Mouse (Mus musculus): Measurements from ENCODE around the gene Utp4. TPM values are rescaled to one million over a fixed set of nuclear protein-coding genes. Genes with fewer than 3 reads are reported as not detected.

Gene Utp4
- polyA plus RNA-seq, 1 experiment from 2014 or later, result 26.1 TPM

GRCm38 (mm10) chr8:106943874-106944418 lies 50.5 kb downstream of the Utp4 start:
- no peaks in the 10 kb centered on the region for H3K9me3 ChIP-seq (replicated peaks; ENCODE audit: control insufficient read depth, low read length)
- H3K27ac ChIP-seq (ENCODE audit: low read length), result no peak overlapping the region
- no peak overlapping the region for H3K4me2 ChIP-seq (ENCODE audit: low read depth, low read length)
- WGBS (ENCODE audit: insufficient replicate concordance), result 57% methylated on average over 3 of the region's 3 CpGs
- no peak overlapping the region for H3K4me3 ChIP-seq (ENCODE audit: low read depth, low read length)
- H3K9ac ChIP-seq (ENCODE audit: low read depth, low read length), result no peak overlapping the region
- H3K36me3 ChIP-seq (ENCODE audit: control insufficient read depth, insufficient read depth), result no peaks in the 10 kb centered on the region
- no peaks in the 10 kb centered on the region for H3K27me3 ChIP-seq (ENCODE audit: control insufficient read depth, insufficient read depth, low read depth, low read length)
- no peak for ATAC-seq (ENCODE audit: low read depth)
- H3K4me1 ChIP-seq (ENCODE audit: control insufficient read depth, low read depth, low read length), result no peaks in the 10 kb centered on the region

- 50% methylated on average over 3 of the region's 3 CpGs for WGBS (ENCODE audit: insufficient replicate concordance)
- H3K9me3 ChIP-seq (replicated peaks; ENCODE audit: control insufficient read depth, low read length), result no peaks in the 10 kb centered on the region
- no peak overlapping the region for H3K4me3 ChIP-seq (ENCODE audit: low read depth, low read length)
- no peak overlapping the region for H3K4me2 ChIP-seq (ENCODE audit: low read depth, low read length)
- H3K4me1 ChIP-seq (ENCODE audit: control insufficient read depth, low read depth, low read length), result no peaks in the 10 kb centered on the region
- H3K36me3 ChIP-seq (ENCODE audit: control insufficient read depth, insufficient read depth), result no peaks in the 10 kb centered on the region
- no peak overlapping the region for H3K27ac ChIP-seq (ENCODE audit: low read length)
- H3K27me3 ChIP-seq (ENCODE audit: control insufficient read depth, insufficient read depth, low read depth, low read length), result no peaks in the 10 kb centered on the region
- no peak for ATAC-seq (ENCODE audit: low read depth)
- no peak overlapping the region for H3K9ac ChIP-seq (ENCODE audit: low read depth, low read length)
These were observed 51.3 kb downstream of the Utp4 start for GRCm38 (mm10) chr8:106944756-106945155.

GRCm38 (mm10) chr8:106948678-106949243 lies 55.3 kb downstream of the Utp4 start:
- Histone ChIP-seq H3K4me1 (ENCODE audit: control insufficient read depth, low read depth, low read length) (no peaks in the 10 kb centered on the region), H3K9ac (ENCODE audit: low read depth, low read length) (no peak overlapping the region), H3K9me3 (replicated peaks; ENCODE audit: control insufficient read depth, low read length) (no peaks in the 10 kb centered on the region), H3K36me3 (ENCODE audit: control insufficient read depth, insufficient read depth) (no peaks in the 10 kb centered on the region), H3K27me3 (ENCODE audit: control insufficient read depth, insufficient read depth, low read depth, low read length) (no peaks in the 10 kb centered on the region), H3K4me2 (ENCODE audit: low read depth, low read length) (no peak overlapping the region), H3K4me3 (ENCODE audit: low read depth, low read length) (no peak overlapping the region), H3K27ac (ENCODE audit: low read length) (no peak overlapping the region)
- 77% methylated on average over 3 of the region's 3 CpGs for WGBS (ENCODE audit: insufficient replicate concordance)
- no peak for ATAC-seq (ENCODE audit: low read depth)

- H3K27ac ChIP-seq (ENCODE audit: low read length), result no peak overlapping the region
- ATAC-seq (ENCODE audit: low read depth), result no peak
- no peaks in the 10 kb centered on the region for H3K36me3 ChIP-seq (ENCODE audit: control insufficient read depth, insufficient read depth)
These were observed 58.3 kb downstream of the Utp4 start for GRCm38 (mm10) chr8:106951707-106952106.

GRCm38 (mm10) chr8:106953571-106953970 lies 60.1 kb downstream of the Utp4 start:
- no peaks in the 10 kb centered on the region for H3K27me3 ChIP-seq (ENCODE audit: control insufficient read depth, insufficient read depth, low read depth, low read length)
- no peak overlapping the region for H3K4me3 ChIP-seq (ENCODE audit: low read depth, low read length)
- no peaks in the 10 kb centered on the region for H3K36me3 ChIP-seq (ENCODE audit: control insufficient read depth, insufficient read depth)
- H3K9ac ChIP-seq (ENCODE audit: low read depth, low read length), result no peak overlapping the region
- WGBS (ENCODE audit: insufficient replicate concordance), result 43% methylated on average over 4 of the region's 4 CpGs
- no peak overlapping the region for H3K27ac ChIP-seq (ENCODE audit: low read length)
- no peaks in the 10 kb centered on the region for H3K4me1 ChIP-seq (ENCODE audit: control insufficient read depth, low read depth, low read length)
- no peak for ATAC-seq (ENCODE audit: low read depth)
- H3K4me2 ChIP-seq (ENCODE audit: low read depth, low read length), result no peak overlapping the region
- H3K9me3 ChIP-seq (replicated peaks; ENCODE audit: control insufficient read depth, low read length), result no peaks in the 10 kb centered on the region

More at GRCm38 (mm10) chr8:106951707-106952106, 58.3 kb downstream of the Utp4 start:
- Histone ChIP-seq H3K4me2 (ENCODE audit: low read depth, low read length) (no peak overlapping the region), H3K4me1 (ENCODE audit: control insufficient read depth, low read depth, low read length) (no peaks in the 10 kb centered on the region), H3K9ac (ENCODE audit: low read depth, low read length) (no peak overlapping the region), H3K9me3 (replicated peaks; ENCODE audit: control insufficient read depth, low read length) (no peaks in the 10 kb centered on the region), H3K4me3 (ENCODE audit: low read depth, low read length) (no peak overlapping the region), H3K27me3 (ENCODE audit: control insufficient read depth, insufficient read depth, low read depth, low read length) (no peaks in the 10 kb centered on the region)
- 56% methylated on average over 4 of the region's 4 CpGs for WGBS (ENCODE audit: insufficient replicate concordance)

- H3K27ac ChIP-seq (ENCODE audit: low read length), result no peak overlapping the region
- no peak overlapping the region for H3K4me2 ChIP-seq (ENCODE audit: low read depth, low read length)
- no peaks in the 10 kb centered on the region for H3K27me3 ChIP-seq (ENCODE audit: control insufficient read depth, insufficient read depth, low read depth, low read length)
- H3K4me3 ChIP-seq (ENCODE audit: low read depth, low read length), result no peak overlapping the region
- ATAC-seq (ENCODE audit: low read depth), result no peak
- WGBS (ENCODE audit: insufficient replicate concordance), result 73% methylated on average over 3 of the region's 3 CpGs
- no peak overlapping the region for H3K9ac ChIP-seq (ENCODE audit: low read depth, low read length)
- H3K4me1 ChIP-seq (ENCODE audit: control insufficient read depth, low read depth, low read length), result no peaks in the 10 kb centered on the region; the same call in 1 of the 2 replicates
- no peaks in the 10 kb centered on the region for H3K9me3 ChIP-seq (replicated peaks; ENCODE audit: control insufficient read depth, low read length)
- H3K36me3 ChIP-seq (ENCODE audit: control insufficient read depth, insufficient read depth), result no peaks in the 10 kb centered on the region
These were observed 63.6 kb downstream of the Utp4 start for GRCm38 (mm10) chr8:106957086-106957485.

GRCm38 (mm10) chr8:106958212-106958611 lies 64.8 kb downstream of the Utp4 start:
- WGBS (ENCODE audit: insufficient replicate concordance), result 45% methylated on average over 3 of the region's 3 CpGs

GRCm38 (mm10) chr8:106959626-106960025 lies 66.2 kb downstream of the Utp4 start:
- Histone ChIP-seq H3K4me2 (ENCODE audit: low read depth, low read length) (no peak overlapping the region), H3K9me3 (replicated peaks; ENCODE audit: control insufficient read depth, low read length) (no peaks in the 10 kb centered on the region), H3K36me3 (ENCODE audit: control insufficient read depth, insufficient read depth) (no peaks in the 10 kb centered on the region), H3K4me1 (ENCODE audit: control insufficient read depth, low read depth, low read length) (no peaks in the 10 kb centered on the region; the same call in 1 of the 2 replicates), H3K27me3 (ENCODE audit: control insufficient read depth, insufficient read depth, low read depth, low read length) (no peaks in the 10 kb centered on the region), H3K9ac (ENCODE audit: low read depth, low read length) (no peak overlapping the region), H3K4me3 (ENCODE audit: low read depth, low read length) (no peak overlapping the region), H3K27ac (ENCODE audit: low read length) (no peak overlapping the region)
- WGBS (ENCODE audit: insufficient replicate concordance), result 53% methylated on average over 2 of the region's 2 CpGs
- ATAC-seq (ENCODE audit: low read depth), result no peak

More at GRCm38 (mm10) chr8:106958212-106958611, 64.8 kb downstream of the Utp4 start:
- ATAC-seq (ENCODE audit: low read depth), result no peak
- Histone ChIP-seq H3K9ac (ENCODE audit: low read depth, low read length) (no peak overlapping the region), H3K4me2 (ENCODE audit: low read depth, low read length) (no peak overlapping the region), H3K9me3 (replicated peaks; ENCODE audit: control insufficient read depth, low read length) (no peaks in the 10 kb centered on the region), H3K27me3 (ENCODE audit: control insufficient read depth, insufficient read depth, low read depth, low read length) (no peaks in the 10 kb centered on the region), H3K4me1 (ENCODE audit: control insufficient read depth, low read depth, low read length) (no peaks in the 10 kb centered on the region; the same call in 1 of the 2 replicates), H3K36me3 (ENCODE audit: control insufficient read depth, insufficient read depth) (no peaks in the 10 kb centered on the region), H3K27ac (ENCODE audit: low read length) (no peak overlapping the region), H3K4me3 (ENCODE audit: low read depth, low read length) (no peak overlapping the region)

GRCm38 (mm10) chr8:106962322-106962721 lies 68.9 kb downstream of the Utp4 start:
- no peak overlapping the region for H3K9ac ChIP-seq (ENCODE audit: low read depth, low read length)
- H3K36me3 ChIP-seq (ENCODE audit: control insufficient read depth, insufficient read depth), result no peaks in the 10 kb centered on the region
- H3K27me3 ChIP-seq (ENCODE audit: control insufficient read depth, insufficient read depth, low read depth, low read length), result no peaks in the 10 kb centered on the region
- H3K9me3 ChIP-seq (replicated peaks; ENCODE audit: control insufficient read depth, low read length), result no peaks in the 10 kb centered on the region
- H3K27ac ChIP-seq (ENCODE audit: low read length), result no peak overlapping the region
- ATAC-seq (ENCODE audit: low read depth), result no peak
- no peaks in the 10 kb centered on the region; the same call in 1 of the 2 replicates for H3K4me1 ChIP-seq (ENCODE audit: control insufficient read depth, low read depth, low read length)
- no peak overlapping the region for H3K4me3 ChIP-seq (ENCODE audit: low read depth, low read length)
- no peak overlapping the region for H3K4me2 ChIP-seq (ENCODE audit: low read depth, low read length)
- WGBS (ENCODE audit: insufficient replicate concordance), result 71% methylated on average over 3 of the region's 3 CpGs

Measured in liver, embryonic 16.5 days (tissue).